Mouse (Mus musculus): ENCODE results near the gene Gm42957. TPM values are rescaled to one million over a fixed set of nuclear protein-coding genes. Genes with fewer than 3 reads are reported as not detected.

Gm42957 gene
- total and polyA plus RNA-seq, 3 experiments = 0.08 to 0.11 TPM; not detected in 1

DNA sequence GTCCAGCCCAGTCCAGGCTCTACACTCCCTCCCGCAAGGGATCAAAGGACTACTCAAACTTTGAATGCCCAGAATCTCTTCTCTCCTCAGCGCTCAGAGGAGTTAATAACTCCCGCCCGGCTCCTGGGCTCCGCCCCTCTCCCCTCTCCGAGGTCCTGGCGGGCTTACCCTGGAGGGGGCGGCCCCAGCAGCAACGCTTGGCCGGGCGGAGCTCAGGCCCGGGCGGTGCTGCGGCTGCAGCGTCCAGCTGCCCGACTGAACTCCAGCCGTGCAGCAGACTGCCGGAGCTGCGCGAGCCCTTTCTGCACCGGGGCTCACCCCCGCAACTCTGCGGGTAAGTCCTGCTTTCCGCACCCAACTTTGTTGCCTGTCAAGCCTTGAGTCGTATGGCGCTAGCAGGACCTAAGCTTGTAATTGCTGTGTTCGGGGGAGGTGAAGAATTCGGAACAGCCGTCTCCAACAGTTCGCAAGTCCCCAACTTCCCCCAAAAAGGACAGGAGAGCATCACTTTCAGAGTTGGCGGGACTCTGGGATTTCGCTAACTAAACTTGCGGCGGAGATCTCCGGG lies 61.0 kb downstream of the Gm42957 start, which contains the start of gene Pias3:
Gene Pias3, plus strand, starts transcription at position 187 of the 568 bp plus-strand sequence.
- Histone ChIP-seq H3K4me1 (ENCODE audit: control insufficient read depth in 1 of 2, insufficient read depth in 2 of 2) (peaks cover 5 to 40% of the 10 kb centered on the region in 2 experiments; a peak in 3 of 4 replicates), H3K27ac (ENCODE audit: insufficient read depth, low read depth) (peak within 1 kb of the TSS; percentile 73), H3K9me3 (replicated peaks; ENCODE audit: low read length) (no peaks in the 10 kb centered on the region), H3K36me3 (replicated peaks in 1 of 2; ENCODE audit: control insufficient read depth in 1 of 2, insufficient read depth in 1 of 2, low read length in 1 of 2) (peaks cover 10 to 25% of the 10 kb centered on the region in 2 experiments), H3K27me3 (replicated peaks) (no peaks in the 10 kb centered on the region), H3K79me2 (replicated peaks; ENCODE audit: control insufficient read depth, extremely low read depth, insufficient read depth, poor library complexity, severe bottlenecking) (peaks cover 4% of the 10 kb centered on the region), H3K4me3 (replicated peaks in 1 of 3; ENCODE audit: low read depth in 2 of 3, low read length in 2 of 3, poor library complexity in 1 of 3) (peak within 1 kb of the TSS; percentile 65 to 97 (median 91)), H3K4me2 (ENCODE audit: insufficient read depth, low read depth, poor library complexity, severe bottlenecking) (peak within 1 kb of the TSS; percentile 88), H3K9ac (ENCODE audit: insufficient read depth, low read depth) (peak within 1 kb of the TSS; percentile 79)
- TF ChIP-seq ZKSCAN1 (IDR thresholded peaks at IDR 0.05; ENCODE audit: borderline replicate concordance, low read depth, low read length) (no peak), JUN (IDR thresholded peaks at IDR 0.05; ENCODE audit: insufficient read depth, low read depth, low read length) (no peak), PAX5 (IDR thresholded peaks at IDR 0.05; ENCODE audit: low read length) (no peak), RCOR1 (conservative IDR thresholded peaks at IDR 0.05; ENCODE audit: low read depth, low read length) (no peak), ZNF384 (IDR thresholded peaks at IDR 0.05; ENCODE audit: low read depth, low read length) (no peak), MEF2A (IDR thresholded peaks at IDR 0.05; ENCODE audit: borderline replicate concordance, low read depth, low read length) (no peak), USF1 (IDR thresholded peaks at IDR 0.05; ENCODE audit: low read depth, low read length) (no peak), MAFK (IDR thresholded peaks at IDR 0.05; ENCODE audit: insufficient replicate concordance, low read length) (no peak), SMC3 (IDR thresholded peaks at IDR 0.05; ENCODE audit: low read depth, low read length) (no peak), TCF12 (IDR thresholded peaks at IDR 0.05; ENCODE audit: low read depth, low read length) (peak; percentile 49), MAX (IDR thresholded peaks at IDR 0.05; ENCODE audit: low read length) (no peak), POLR2AphosphoS2 (IDR thresholded peaks at IDR 0.05; ENCODE audit: low read depth, low read length) (no peak), CHD2 (IDR thresholded peaks at IDR 0.05; ENCODE audit: low read length) (no peak), GABPA (IDR thresholded peaks at IDR 0.05; ENCODE audit: insufficient replicate concordance, low read depth, low read length) (no peak), TBP (conservative IDR thresholded peaks at IDR 0.05; ENCODE audit: low read depth, low read length) (0 out of 2 replicates have a peak, but pooled peaks have one; percentile 49), ZC3H11A (IDR thresholded peaks at IDR 0.05; ENCODE audit: low read depth, low read length) (no peak), NRF1 (IDR thresholded peaks at IDR 0.05; ENCODE audit: low read depth, low read length) (no peak), ZMIZ1 (IDR thresholded peaks at IDR 0.05; ENCODE audit: low read depth, low read length) (0 out of 2 replicates have a peak, but pooled peaks have one; percentile 28), NELFE (IDR thresholded peaks at IDR 0.05; ENCODE audit: low read depth, low read length) (0 out of 2 replicates have a peak, but pooled peaks have one; percentile 18), IRF4 (IDR thresholded peaks at IDR 0.05; ENCODE audit: low read depth, low read length) (no peak), POLR2A (IDR thresholded peaks at IDR 0.05; ENCODE audit: low read depth, low read length) (peak; percentile 51), JUND (conservative IDR thresholded peaks at IDR 0.05; ENCODE audit: low read depth, low read length) (no peak), EP300 (IDR thresholded peaks at IDR 0.05; ENCODE audit: low read length) (no peak), KAT2A (IDR thresholded peaks at IDR 0.05; ENCODE audit: insufficient replicate concordance, low read length) (no peak), MAZ (IDR thresholded peaks at IDR 0.05; ENCODE audit: low read depth, low read length) (no peak), MXI1 (IDR thresholded peaks at IDR 0.05; ENCODE audit: low read depth, low read length) (peak; percentile 38; the same call in 1 of the 2 replicates), CHD1 (IDR thresholded peaks at IDR 0.05; ENCODE audit: low read depth, low read length) (no peak), HCFC1 (IDR thresholded peaks at IDR 0.05; ENCODE audit: low read depth, low read length) (no peak), CTCF (conservative IDR thresholded peaks at IDR 0.05 in 1 of 2, IDR thresholded peaks at IDR 0.05 in 1 of 2; ENCODE audit: low read depth in 2 of 2, low read length in 2 of 2) (no peak), E2F4 (IDR thresholded peaks at IDR 0.05; ENCODE audit: insufficient replicate concordance, low read depth, low read length) (no peak), RAD21 (IDR thresholded peaks at IDR 0.05; ENCODE audit: low read depth, low read length) (no peak), BHLHE40 (IDR thresholded peaks at IDR 0.05; ENCODE audit: low read depth, low read length) (no peak), USF2 (conservative IDR thresholded peaks at IDR 0.05; ENCODE audit: low read depth, low read length) (no peak), SIN3A (IDR thresholded peaks at IDR 0.05; ENCODE audit: low read length) (no peak), UBTF (IDR thresholded peaks at IDR 0.05; ENCODE audit: low read depth, low read length) (peak; percentile 80)
- dilution Hi-C loops (cut with MboI; ENCODE audit: extremely low pct_ligation_motif_present, extremely low pct_unique_long_range_greater_than_20kb, low sequenced_read_pairs) (no loop called here), in situ Hi-C loops (cut with MboI; ENCODE audit: low pct_ligation_motif_present, low pct_unique_long_range_greater_than_20kb, low sequenced_read_pairs) (no loop called here)
- DNase-seq (ENCODE audit: extremely low read depth) = peak; percentile 84
